Mouse (Mus musculus) stomach, postnatal 0 days (tissue): Measurements from ENCODE around the gene Zkscan14.

Experiments used
- CTCF ChIP-seq: IDR thresholded peaks from 2 replicates; pipeline ENCODE4 v1.5.1; 2016; ENCODE audit warnings: antibody characterized with exemption, low read depth, mild to moderate bottlenecking, moderate library complexity
- EP300 ChIP-seq: optimal IDR thresholded peaks from 2 replicates; pipeline ENCODE3; 2016; ENCODE audit warnings: antibody characterized with exemption

DNA sequence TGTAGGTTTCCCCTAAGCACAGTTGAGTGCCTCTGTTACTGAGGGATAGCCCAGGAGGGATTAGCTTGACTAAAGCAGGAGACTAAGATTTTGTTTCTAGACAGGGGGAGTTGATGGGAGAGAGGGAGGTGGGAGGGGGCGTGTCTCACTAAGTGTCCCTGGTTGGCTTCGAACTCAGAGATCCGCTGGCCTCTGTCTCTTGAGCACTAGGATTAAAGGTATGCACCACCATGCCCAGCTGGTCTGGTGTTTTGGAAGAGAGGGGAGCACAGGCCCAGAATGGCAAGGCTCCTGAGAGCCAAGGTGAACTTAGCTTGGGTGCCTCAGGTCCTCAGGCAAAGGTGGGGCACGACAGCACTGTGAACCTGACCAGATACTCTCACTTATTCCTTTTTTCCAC lies 9.7 kb upstream of the Zkscan14 start:
- no peak for TF ChIP-seq CTCF
- no peak for TF ChIP-seq EP300
